Mouse (Mus musculus) heart, adult 18-20 months (tissue): ENCODE measurements around the gene Zfp248. TPM values are rescaled to one million over a fixed set of nuclear protein-coding genes. Genes with fewer than 3 reads are reported as not detected.

Experiments
- microRNA-seq, 2 experiments: library from miRNA; unstranded; fragments of <30 nt; microRNA quantifications; one replicate each; pipeline ENCODE4 v1.2.0; 2022
- total RNA-seq, 2 experiments: library from RNA; stranded (reverse); gene quantifications; 2 replicates each; pipeline ENCODE4 v1.2.3; 2021

Gene Zfp248
- total RNA-seq, 2 experiments from 2014 or later: 2.0 to 2.3 TPM

Small RNA genes lying within 50 kb of the gene (microRNA-seq; reads per million reads assigned to microRNA genes)
- 0 reads per million in 2 experiments for gene Gm25953

Other genes starting within 250 kb of the Zfp248 start
- 10 to 100 TPM; 19.6 to 22.6 TPM for gene Bms1, start 36.1 kb downstream of the Zfp248 start, total RNA-seq
- gene Zfp9, start 23.8 kb upstream of the Zfp248 start, total RNA-seq: 1 to 10 TPM; 5.2 to 5.9 TPM
- gene Ankrd26, start 106.7 kb upstream of the Zfp248 start, total RNA-seq: 1 to 10 TPM; 1.9 to 2.4 TPM